Mouse (Mus musculus): ENCODE results near the gene Cisd2.

Cisd2 gene

DNA sequence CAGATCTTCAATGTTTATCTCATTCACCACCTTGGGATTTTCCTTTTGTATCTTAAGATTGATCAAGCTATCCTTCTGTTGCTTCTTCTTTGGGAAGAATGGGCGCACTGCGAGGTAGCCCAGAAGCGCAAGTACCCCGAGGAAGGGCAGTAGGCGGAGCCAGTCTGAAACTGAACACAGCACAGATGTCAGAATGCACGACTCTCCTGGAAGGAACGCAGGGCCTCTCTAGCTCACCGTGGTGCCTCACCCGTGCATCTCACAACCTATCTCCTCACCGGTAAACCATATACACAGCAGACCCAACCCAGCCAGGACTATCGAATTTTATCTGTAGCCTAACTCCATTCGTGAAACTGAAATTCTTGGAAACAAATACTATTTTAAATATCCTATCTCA lies 12.7 kb downstream of the Cisd2 start:
- no peak for DNase-seq (ENCODE audit: low spot score in 2 of 2)

DNA sequence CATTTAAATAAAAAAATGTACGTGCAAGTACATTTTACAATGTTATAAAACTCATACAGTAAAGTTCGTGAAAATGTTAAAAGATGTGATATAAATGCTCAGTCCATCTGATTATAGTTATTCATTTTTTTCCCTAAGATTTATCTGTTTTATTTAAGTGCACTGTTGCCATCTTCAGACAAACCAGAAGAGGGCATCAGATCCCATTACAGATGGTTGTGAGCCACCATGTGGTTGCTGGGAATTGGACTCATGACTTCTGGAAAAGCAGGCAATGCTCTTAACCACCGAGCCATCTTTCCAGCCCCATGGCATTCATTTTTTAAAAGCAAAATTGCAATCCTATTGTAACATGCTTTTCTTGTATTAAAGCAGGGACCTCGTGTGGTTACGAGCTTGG lies 14.5 kb downstream of the Cisd2 start:
- DNase-seq (ENCODE audit: low spot score in 2 of 2), result no peak

DNA sequence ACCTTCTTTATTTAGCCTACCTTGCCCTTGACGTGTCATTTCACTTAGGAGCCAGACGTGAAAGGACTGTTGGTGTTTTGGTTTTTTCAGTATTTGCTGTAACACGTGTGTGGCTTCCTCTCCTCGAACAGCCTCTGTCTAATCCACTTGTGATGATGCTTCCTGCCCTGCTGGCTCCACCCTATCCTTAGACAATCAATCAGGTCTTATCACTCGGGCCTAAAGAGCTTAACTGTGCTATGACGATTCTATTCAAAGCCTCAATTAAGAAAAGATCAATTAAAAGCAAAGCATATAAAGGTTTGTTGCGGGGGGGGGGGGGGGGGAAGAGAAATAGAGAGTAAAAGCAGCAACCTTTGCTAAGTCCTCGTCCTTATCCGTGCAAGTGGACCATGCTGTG lies 16.4 kb downstream of the Cisd2 start:
- DNase-seq (ENCODE audit: low spot score in 2 of 2), result no peak

DNA sequence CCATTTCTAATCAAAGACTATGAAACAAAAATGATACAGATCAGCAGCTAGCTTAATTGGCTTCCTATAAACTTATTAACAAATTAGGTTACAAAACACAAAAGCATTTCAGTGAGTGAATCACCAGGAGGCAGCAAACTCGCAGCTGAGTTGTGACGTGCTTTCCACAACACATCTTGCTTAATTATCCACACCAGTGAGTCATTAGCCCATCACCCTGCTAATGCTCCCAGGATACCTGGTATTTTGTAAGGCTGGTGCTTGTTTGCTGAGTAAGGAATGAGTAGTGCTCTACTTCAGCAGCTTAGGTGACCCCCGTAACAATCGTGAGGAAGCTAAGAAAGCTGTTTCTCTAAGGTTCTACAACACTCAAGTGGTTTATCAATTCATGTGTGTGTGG lies 19.1 kb downstream of the Cisd2 start:
- no peak for DNase-seq (ENCODE audit: low spot score in 2 of 2)

DNA sequence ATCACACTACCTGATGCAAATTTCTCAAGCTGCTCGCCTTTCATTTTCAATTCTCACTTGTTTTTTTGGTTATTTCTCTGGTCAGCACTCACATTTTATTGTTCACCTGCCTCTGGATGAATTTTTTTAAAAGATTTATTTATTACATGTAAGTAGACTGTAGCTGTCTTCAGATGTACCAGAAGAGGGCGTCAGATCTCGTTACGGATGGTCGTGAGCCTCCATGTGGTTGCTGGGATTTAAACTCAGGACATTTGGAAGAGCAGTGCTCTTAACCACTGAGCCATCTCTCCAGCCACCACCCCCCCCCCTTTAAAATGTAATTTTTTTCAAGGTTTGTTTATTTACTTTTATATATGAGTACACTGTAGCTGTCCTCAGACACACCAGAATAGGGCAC lies 19.9 kb downstream of the Cisd2 start:
- no peak for DNase-seq (ENCODE audit: low spot score in 2 of 2)

DNA sequence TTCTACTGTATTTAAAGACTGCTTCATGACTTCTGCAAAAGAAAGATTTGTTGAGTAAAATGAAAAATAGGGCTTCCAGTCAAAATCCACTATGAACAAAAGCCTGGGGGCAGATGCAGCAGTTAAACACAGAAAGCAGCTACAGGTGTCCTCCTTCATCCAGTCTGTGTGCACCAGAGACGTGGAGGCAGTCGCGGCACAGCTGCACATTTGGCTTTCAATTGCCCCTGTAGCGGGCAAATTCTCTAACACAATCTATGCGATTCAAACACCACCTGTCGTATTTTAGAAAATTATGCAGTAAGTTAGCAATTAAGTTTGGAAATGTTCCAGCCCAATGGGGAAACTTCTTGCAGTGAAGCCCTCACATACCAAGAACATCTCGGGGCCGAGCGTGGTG lies 20.5 kb downstream of the Cisd2 start:
- DNase-seq (ENCODE audit: low spot score in 2 of 2), result no peak

DNA sequence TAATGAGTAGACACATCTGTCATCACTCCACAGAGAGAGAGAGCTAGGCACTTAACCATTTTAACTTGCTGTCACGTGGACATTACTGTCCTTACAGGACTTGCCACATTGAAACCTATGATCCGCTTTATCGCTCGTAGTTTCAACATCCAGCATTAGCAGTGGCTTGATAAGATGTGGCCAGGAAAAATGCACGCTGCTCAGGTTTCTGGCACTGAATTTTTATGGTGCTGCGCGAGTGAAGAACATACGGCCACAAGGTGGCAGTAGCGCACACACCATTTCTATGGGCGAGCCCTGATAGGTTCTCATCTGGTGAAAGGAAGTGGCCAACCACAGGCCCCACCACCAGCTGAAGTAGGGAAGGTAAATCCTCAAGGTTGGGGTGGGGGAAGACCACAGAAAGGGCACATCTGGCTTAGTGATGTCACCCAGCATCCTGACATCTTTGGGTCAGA lies 21.5 kb downstream of the Cisd2 start:
- DNase-seq (ENCODE audit: low spot score in 2 of 2), result peak; percentile 72 to 88

DNA sequence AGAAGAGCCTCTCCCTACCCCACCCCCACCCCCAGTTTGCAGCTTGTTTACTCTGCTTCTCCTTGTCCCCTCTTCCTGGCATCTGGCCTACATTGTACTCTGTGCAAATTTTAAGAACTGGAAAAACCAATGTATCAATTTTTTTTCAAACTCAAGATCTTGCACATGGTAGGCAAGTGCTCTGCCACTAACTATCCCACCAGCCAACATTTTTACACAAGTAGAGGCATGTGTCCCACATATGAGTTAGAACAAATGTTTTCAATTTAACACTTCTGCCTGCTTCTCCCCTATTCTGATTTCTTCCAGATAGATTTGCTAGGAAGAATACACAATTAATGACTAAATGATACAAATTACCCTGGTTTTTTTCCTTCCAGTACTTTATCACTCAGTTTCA lies 26.6 kb downstream of the Cisd2 start:
- no peak for DNase-seq (ENCODE audit: low spot score in 2 of 2)

DNA sequence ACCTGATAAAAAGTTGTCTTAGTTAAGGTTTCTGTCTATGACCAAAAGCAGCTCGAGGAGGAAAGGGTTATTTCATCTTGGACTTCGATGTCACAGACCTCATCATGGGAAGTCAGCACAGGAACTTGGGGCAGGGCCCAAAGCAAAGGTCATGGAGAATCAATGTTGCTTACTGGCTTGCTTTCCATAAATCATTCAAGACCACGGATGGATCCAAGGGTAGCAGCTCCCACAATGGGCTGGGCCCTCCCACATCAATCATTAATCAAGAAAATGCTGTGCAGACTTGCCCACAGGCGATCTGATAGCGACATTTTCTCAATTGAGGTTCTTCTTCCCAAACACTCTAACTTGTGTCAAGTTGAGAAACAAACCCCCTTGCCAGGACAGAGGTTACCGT lies 27.6 kb downstream of the Cisd2 start:
- no peak for DNase-seq (ENCODE audit: low spot score in 2 of 2)

DNA sequence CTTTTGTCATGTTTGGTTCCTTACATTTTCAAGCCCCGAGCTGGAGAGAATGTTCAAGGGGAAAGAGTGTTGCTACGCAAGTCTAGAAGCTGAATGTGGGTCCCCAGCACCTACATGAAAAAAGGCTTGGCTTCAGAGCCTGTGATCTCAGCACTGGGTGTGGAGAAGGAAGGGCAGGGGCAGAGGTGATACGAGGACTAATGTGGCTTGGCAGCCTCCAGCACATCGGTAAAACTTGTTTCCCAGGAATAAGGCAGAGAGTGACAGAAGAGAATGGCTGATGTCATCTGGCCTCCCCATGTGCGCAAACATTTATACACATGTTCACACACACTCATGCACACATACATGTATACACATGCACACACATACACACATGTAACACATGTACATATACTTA lies 28.6 kb downstream of the Cisd2 start:
- no peak for DNase-seq (ENCODE audit: low spot score in 2 of 2)

DNA sequence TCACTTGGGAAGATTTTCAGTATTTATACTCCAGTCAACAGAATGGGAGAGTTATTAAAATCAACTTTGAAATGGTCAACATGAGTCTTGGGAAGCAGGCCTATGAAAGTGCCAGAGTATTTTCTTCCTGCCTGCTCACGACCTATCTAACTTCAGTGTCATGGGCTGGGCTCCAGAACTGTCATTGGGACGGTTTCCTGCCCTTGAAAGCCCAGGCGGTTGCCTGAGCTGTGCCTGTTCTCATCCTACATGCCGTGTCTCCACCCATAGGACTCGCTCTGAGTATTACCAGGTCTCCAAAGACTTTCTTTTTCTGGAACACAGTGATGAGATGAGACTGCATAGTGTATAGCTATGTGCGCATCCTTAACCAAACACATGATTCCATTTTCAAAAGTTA lies 30.5 kb downstream of the Cisd2 start:
- DNase-seq (ENCODE audit: low spot score in 2 of 2), result no peak

DNA sequence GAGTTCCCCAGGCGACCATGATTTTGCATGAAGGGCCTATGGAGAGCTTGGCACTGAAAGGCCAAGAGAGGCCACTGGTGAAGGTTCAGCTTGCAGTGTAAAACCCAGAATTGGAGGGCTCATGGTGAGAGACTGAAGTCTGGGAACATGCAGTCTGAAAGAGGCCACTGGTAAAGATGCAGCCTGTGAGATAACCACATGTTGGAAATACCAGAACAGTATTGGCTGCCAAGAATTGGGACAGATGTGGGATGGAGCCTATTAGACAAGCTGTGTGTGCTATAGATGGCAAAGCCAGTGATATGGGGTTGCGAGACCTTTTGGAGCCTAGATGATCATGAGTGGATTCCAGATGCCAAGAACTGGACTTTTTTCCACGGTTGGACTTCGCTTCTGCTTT lies 43.9 kb downstream of the Cisd2 start:
- no peak for DNase-seq (ENCODE audit: low spot score in 2 of 2)

DNA sequence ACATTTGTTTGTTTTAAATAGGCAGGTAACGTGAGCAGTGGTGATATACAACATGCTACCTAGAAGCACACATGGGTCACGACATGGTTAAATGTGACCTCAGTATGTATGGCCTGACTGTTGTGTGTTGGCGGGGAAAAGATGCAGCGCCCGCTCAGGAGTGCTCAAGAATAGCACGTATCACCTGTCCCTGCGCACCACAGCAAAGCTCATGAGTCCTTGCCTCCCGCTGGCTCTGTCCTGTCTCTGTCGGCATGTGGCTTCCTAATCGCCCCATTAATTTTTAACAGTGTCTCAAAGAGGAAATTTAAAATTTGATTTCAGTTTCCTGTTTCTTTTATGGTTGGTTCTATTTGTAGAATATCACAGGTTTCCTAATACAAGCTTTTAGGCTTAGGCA lies 46.3 kb downstream of the Cisd2 start:
- DNase-seq (ENCODE audit: low spot score in 2 of 2), result no peak

DNA sequence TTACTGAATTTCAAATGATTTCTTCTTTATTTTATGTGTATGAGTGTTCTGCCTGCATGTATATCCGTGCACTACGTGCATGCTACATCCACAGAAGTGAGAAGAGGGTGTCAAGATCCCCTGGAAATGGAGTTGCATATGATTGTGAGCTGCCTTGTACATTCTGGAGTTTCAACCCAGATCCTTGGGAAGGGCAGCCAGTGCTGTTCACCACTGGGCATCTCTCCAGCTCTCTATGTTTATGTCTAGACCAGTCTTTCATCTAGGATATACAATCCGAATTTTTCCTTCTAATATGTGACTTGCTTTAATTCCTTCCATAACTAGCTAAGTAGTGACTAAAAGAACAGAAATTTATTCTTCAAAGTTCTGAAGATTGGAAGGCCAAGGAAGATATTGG lies 47.9 kb downstream of the Cisd2 start:
- no peak for DNase-seq (ENCODE audit: low spot score in 2 of 2)

DNA sequence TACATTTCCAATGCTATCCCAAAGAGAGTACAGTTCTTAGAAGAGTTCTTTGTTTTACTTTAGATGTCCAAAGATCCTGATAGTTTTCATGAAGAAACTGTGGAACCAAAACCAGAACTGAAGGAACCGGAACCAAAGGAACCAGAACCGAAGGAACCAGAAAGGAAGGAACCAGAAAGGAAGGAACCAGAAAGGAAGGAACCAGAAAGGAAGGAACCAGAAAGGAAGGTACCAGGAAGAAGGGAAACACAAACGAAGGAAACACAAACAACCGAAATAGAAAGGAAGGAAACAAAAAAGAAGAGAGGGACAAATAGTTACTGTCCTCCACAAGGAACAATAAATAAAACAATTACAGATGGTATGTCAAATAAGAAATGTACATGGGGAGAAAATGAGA lies 66.3 kb downstream of the Cisd2 start:
- DNase-seq (ENCODE audit: low spot score in 2 of 2), result no peak
